Mouse (Mus musculus) midbrain, embryonic 16.5 days (tissue): ENCODE data around the gene Lrriq1. TPM values are rescaled to one million over a fixed set of nuclear protein-coding genes. Genes with fewer than 3 reads are reported as not detected.

Source experiments
- ATAC-seq: fragments of 200-750 bp; cut with Nextera tagmentation; 2 replicates; pipeline ENCODE4 v1.8.0; 2017; ENCODE audit warnings: moderate TSS enrichment
- H3K27ac ChIP-seq: fragments of 300-500 bp; sonication (generic); 2 replicates; pipeline ENCODE4 v1.5.1; 2014; ENCODE audit warnings: mild to moderate bottlenecking, low read length, mixed read lengths
- H3K27me3 ChIP-seq: fragments of 300-500 bp; sonication (generic); 2 replicates; pipeline ENCODE4 v1.6.1; 2014; ENCODE audit warnings: low read depth, low read length, mixed read lengths; ENCODE audit not compliant: control insufficient read depth, insufficient read depth
- H3K36me3 ChIP-seq: fragments of 300-500 bp; sonication (generic); 2 replicates; pipeline ENCODE4 v1.6.1; 2014; ENCODE audit warnings: mild to moderate bottlenecking, low read length, moderate library complexity, mixed read lengths; ENCODE audit not compliant: control insufficient read depth, insufficient read depth
- H3K4me1 ChIP-seq: fragments of 300-500 bp; sonication (generic); 2 replicates; pipeline ENCODE4 v1.6.1; 2014; ENCODE audit warnings: mild to moderate bottlenecking, low read length, mixed read lengths; ENCODE audit not compliant: control insufficient read depth, insufficient read depth
- H3K4me2 ChIP-seq: fragments of 300-500 bp; sonication (generic); 2 replicates; pipeline ENCODE4 v1.6.1; 2014; ENCODE audit warnings: mild to moderate bottlenecking, low read length, mixed read lengths
- H3K4me3 ChIP-seq: fragments of 300-500 bp; sonication (generic); 2 replicates; pipeline ENCODE4 v1.5.1; 2014; ENCODE audit warnings: low read depth, mild to moderate bottlenecking, low read length, moderate library complexity, mixed read lengths
- H3K9ac ChIP-seq: fragments of 300-500 bp; sonication (generic); 2 replicates; pipeline ENCODE4 v1.6.1; 2014; ENCODE audit warnings: low read depth, low read length, mixed read lengths
- H3K9me3 ChIP-seq: fragments of 300-500 bp; sonication (generic); replicated peaks from 2 replicates; pipeline ENCODE4 v1.6.1; 2014; ENCODE audit warnings: mild to moderate bottlenecking, low read length, mixed read lengths; ENCODE audit not compliant: control insufficient read depth, poor library complexity, severe bottlenecking
- WGBS: fragments of 180-500 bp; shearing (Covaris S2); extraction: QIAGEN DNeasy Blood & Tissue Kit; methylation state at CpG from one replicate; pipeline ENCODE4 v1.1.7; 2014; 5-methylcytosine and 5-hydroxymethylcytosine counted together
- polyA plus RNA-seq: library from polyadenylated mRNA; unstranded; fragments of >200 nt; fragmentation: Nextera tagmentation; extraction: Ambion mirVana; gene quantifications from 2 replicates; pipeline ENCODE4 v1.2.1, GENCODE M21; 2015

Gene Lrriq1
- polyA plus RNA-seq, 1 experiment from 2014 or later = 4.1 TPM

DNA sequence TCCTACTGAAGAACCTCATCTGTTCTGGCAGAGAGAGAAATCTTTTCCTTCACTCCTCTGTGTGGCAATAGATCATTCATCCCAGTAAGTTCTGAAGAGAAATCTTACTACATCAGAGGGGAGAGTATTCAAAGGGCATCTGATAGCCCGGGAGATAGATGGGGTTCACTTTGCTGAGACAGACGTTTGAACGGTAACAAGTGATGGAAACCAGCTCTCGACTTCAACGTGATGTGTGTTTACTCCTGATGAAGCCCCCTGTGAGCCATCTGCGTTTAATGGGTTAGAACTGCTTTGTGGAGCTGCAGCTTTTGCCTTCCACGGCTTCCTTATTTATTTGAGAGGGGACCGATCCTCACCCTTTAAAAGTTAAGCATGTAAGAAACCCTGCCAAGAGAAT lies 235.2 kb downstream of the Lrriq1 start:
- H3K9ac ChIP-seq = no peak overlapping the region
- H3K4me1 ChIP-seq = no peaks in the 10 kb centered on the region
- ATAC-seq = no peak
- WGBS = 66% methylated on average over 8 of the region's 8 CpGs
- no peak overlapping the region for H3K4me2 ChIP-seq
- no peaks in the 10 kb centered on the region for H3K36me3 ChIP-seq
- H3K4me3 ChIP-seq = no peak overlapping the region
- no peaks in the 10 kb centered on the region for H3K27me3 ChIP-seq
- H3K27ac ChIP-seq = no peak overlapping the region
- no peaks in the 10 kb centered on the region for H3K9me3 ChIP-seq

DNA sequence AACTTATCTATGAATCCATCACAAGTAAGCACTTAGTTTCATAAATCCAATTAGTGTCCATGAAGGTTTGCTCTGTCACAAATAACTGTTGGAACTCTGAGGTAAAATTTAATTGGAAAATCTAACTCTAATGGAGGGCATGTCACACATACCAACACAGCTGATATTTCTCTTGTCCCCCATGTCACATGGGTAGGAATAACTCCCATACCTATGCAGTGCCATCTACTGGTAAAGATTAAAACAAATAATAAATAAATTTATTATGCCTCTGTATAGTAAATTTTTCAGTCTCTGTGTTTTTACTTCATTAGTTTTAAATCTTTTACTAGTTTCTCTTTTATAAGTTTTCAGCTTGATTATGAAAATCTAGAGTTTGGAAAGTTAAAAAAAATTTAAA lies 236.5 kb downstream of the Lrriq1 start:
- Histone ChIP-seq H3K36me3 (no peaks in the 10 kb centered on the region), H3K27me3 (no peaks in the 10 kb centered on the region), H3K4me2 (no peak overlapping the region), H3K4me3 (no peak overlapping the region), H3K9me3 (no peaks in the 10 kb centered on the region), H3K9ac (no peak overlapping the region), H3K4me1 (no peaks in the 10 kb centered on the region), H3K27ac (no peak overlapping the region)
- no peak for ATAC-seq

Other genes with a start within 250 kb of the Lrriq1 start
- gene Alx1, start 206.1 kb downstream of the Lrriq1 start, polyA plus RNA-seq = 0.28 and 0.47 TPM in 2 replicates
- gene Slc6a15, start 131.5 kb upstream of the Lrriq1 start, polyA plus RNA-seq = 67.4 and 70.4 TPM in 2 replicates